Mouse (Mus musculus): ENCODE measurements around the gene Ero1l. TPM values are rescaled to one million over a fixed set of nuclear protein-coding genes. Genes with fewer than 3 reads are reported as not detected.

Ero1l gene
- polyA plus RNA-seq (2015; fragmentation: Nextera tagmentation; extraction: Ambion mirVana): 46.5 and 55.6 TPM in 2 replicates

DNA sequence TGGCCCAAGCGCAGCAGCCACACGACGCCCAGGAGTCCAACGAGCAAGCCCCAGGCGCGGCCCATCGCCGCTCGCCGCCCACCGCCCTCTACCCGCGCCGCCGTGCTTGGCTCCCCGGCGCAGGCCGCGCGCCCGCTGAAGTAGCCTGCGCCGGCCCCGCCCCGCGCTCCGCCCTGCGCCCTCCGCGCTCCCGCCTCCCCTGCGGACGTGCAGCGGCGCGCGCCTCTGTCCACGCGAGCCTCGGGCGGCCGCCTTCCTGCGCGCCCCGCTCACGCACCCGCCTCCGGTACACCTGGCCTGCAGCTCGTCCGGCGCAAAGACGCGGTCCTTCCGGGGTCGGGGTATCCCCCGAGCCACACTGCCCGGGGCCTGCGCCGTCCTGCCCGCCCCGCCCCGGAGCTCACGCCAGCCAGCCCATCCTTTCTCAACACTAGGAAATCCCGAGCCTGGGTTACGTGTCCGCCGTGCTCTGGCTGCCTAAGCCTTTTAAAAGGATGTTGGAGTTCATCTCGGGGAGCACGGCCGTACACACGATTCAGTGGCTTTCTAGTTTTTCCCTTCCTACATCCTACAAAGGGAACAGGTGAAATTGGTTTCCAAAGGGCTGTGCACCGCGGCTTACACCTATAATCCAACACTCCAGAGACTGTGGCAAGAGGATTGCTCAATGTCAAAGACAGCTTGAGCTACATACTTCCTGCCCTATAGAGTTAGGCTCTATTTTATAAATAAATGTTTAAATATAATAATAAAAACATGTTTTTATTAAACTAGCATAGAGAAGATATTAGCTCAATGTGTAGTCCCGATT is at the start of gene Ero1l:
Gene Ero1l, minus strand, starts transcription at position 346 of the 811 bp plus-strand sequence.
- no peaks in the 10 kb centered on the region for H3K9me3 ChIP-seq (ENCODE audit: control insufficient read depth, low read length)
- ATAC-seq (ENCODE audit: low FRiP score, low TSS enrichment): peak; percentile 92
- no peaks in the 10 kb centered on the region for H3K27me3 ChIP-seq (ENCODE audit: control insufficient read depth, insufficient read depth, low read length)
- peak within 1 kb of the TSS; percentile 93 for H3K4me3 ChIP-seq (ENCODE audit: low read depth, low read length)
- peak; percentile 88 for DNase-seq (ENCODE audit: low spot score)
- H3K4me1 ChIP-seq (replicated peaks; ENCODE audit: control insufficient read depth, insufficient read depth): no peaks in the 10 kb centered on the region
- H3K27ac ChIP-seq (replicated peaks): peak within 1 kb of the TSS; percentile 95
- WGBS: 2% methylated on average over 47 of the region's 74 CpGs
- H3K9ac ChIP-seq (ENCODE audit: low read length): peak within 1 kb of the TSS; percentile 91
- TF ChIP-seq CTCF (IDR thresholded peaks at IDR 0.05; ENCODE audit: low read depth) (no peak), EP300 (optimal IDR thresholded peaks at IDR 0.05) (no peak)
- peak within 1 kb of the TSS; percentile 91 for H3K4me2 ChIP-seq (replicated peaks; ENCODE audit: low read depth)
- no peaks in the 10 kb centered on the region for H3K36me3 ChIP-seq (ENCODE audit: control insufficient read depth, insufficient read depth, low read length)

- Histone ChIP-seq H3K4me3 (ENCODE audit: low read depth, low read length) (no peak overlapping the region), H3K36me3 (ENCODE audit: control insufficient read depth, insufficient read depth, low read length) (0 out of 2 replicates have a peak, but pooled peaks cover 3% of the 10 kb centered on the region), H3K9ac (ENCODE audit: low read length) (no peak overlapping the region), H3K27ac (replicated peaks) (no peak overlapping the region), H3K9me3 (ENCODE audit: control insufficient read depth, low read length) (no peaks in the 10 kb centered on the region), H3K4me2 (replicated peaks; ENCODE audit: low read depth) (no peak overlapping the region), H3K4me1 (replicated peaks; ENCODE audit: control insufficient read depth, insufficient read depth) (no peaks in the 10 kb centered on the region), H3K27me3 (ENCODE audit: control insufficient read depth, insufficient read depth, low read length) (no peaks in the 10 kb centered on the region)
- no peak for TF ChIP-seq CTCF (IDR thresholded peaks at IDR 0.05; ENCODE audit: low read depth)
- TF ChIP-seq EP300 (optimal IDR thresholded peaks at IDR 0.05): no peak
- ATAC-seq (ENCODE audit: low FRiP score, low TSS enrichment) (no peak), DNase-seq (ENCODE audit: low spot score) (no peak)
- 91% methylated on average over 6 of the region's 6 CpGs for WGBS
Observed at GRCm38 (mm10) chr14:45365196-45365587, 46.6 kb upstream of the Ero1l start.

- no peak overlapping the region for H3K27ac ChIP-seq (replicated peaks)
- 82% methylated on average over 16 of the region's 16 CpGs for WGBS
Observed at GRCm38 (mm10) chr14:45364211-45365195, 45.9 kb upstream of the Ero1l start.

DNA sequence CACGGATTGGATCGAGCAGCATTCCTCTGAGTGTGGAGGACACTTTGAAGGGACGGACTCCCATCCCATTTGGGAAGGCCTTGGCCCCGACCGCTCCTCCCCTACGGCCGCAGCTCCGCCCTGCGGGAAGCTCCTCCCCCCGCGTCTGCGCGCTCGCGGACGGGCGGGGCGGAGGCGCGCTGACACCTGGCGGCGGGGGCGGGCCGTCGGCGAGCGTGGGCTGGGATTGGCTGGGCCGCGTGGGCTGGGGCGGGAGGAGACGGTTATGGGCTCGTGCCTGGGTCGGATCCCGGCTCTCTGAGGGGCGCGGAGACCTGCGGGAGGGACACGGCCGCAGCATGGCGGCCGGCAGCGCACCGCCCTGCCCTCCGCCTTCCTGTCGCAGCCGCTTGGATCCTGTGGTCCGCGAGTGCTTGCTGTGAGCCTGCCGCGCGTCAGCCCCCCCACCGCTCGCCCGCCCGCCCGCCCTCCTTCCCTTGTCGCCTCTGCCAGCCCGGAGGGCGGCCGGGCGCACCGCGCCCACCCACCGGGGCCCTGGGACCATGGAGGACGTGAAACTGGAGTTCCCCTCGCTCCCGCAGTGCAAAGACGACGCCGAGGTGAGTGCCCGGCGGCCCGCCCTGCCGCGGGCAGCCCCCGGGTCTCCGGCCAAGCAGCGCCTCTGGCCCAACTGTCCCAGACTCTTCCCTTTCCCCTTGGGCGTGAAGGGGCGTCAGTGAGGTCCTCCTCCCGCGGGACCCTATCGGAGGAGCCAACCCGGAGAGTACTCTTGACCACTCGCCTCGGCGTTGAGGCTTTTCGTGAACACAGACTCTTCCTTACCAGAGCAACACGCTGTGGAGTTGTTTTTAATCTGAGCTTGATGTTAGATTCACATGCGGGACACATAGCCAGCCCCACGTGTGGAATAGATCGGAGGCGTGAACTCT is 32.6 kb upstream of the Ero1l start, which contains the start of gene Styx:
Gene Styx, plus strand, starts transcription at position 163 of the 929 bp plus-strand sequence.
- peak; percentile 97 for DNase-seq (ENCODE audit: low spot score)
- Histone ChIP-seq H3K9ac (ENCODE audit: low read length) (peak within 1 kb of the TSS; percentile 77), H3K4me3 (ENCODE audit: low read depth, low read length) (peak within 1 kb of the TSS; percentile 71), H3K27me3 (ENCODE audit: control insufficient read depth, insufficient read depth, low read length) (no peaks in the 10 kb centered on the region), H3K4me1 (replicated peaks; ENCODE audit: control insufficient read depth, insufficient read depth) (no peaks in the 10 kb centered on the region), H3K27ac (replicated peaks) (peak within 1 kb of the TSS; percentile 73), H3K4me2 (replicated peaks; ENCODE audit: low read depth) (peak within 1 kb of the TSS; percentile 71), H3K36me3 (ENCODE audit: control insufficient read depth, insufficient read depth, low read length) (peaks cover 11% of the 10 kb centered on the region), H3K9me3 (ENCODE audit: control insufficient read depth, low read length) (no peaks in the 10 kb centered on the region)
- ATAC-seq (ENCODE audit: low FRiP score, low TSS enrichment): peak; percentile 99
- under 1% methylated on average over 56 of the region's 93 CpGs for WGBS
- peak; percentile 19; the same call in 1 of the 2 replicates for TF ChIP-seq CTCF (IDR thresholded peaks at IDR 0.05; ENCODE audit: low read depth)
- TF ChIP-seq EP300 (optimal IDR thresholded peaks at IDR 0.05): no peak

More at GRCm38 (mm10) chr14:45364211-45365195, 45.9 kb upstream of the Ero1l start:
- Histone ChIP-seq H3K9me3 (ENCODE audit: control insufficient read depth, low read length) (no peaks in the 10 kb centered on the region), H3K4me2 (replicated peaks; ENCODE audit: low read depth) (no peak overlapping the region), H3K27me3 (ENCODE audit: control insufficient read depth, insufficient read depth, low read length) (no peaks in the 10 kb centered on the region), H3K4me3 (ENCODE audit: low read depth, low read length) (no peak overlapping the region), H3K4me1 (replicated peaks; ENCODE audit: control insufficient read depth, insufficient read depth) (no peaks in the 10 kb centered on the region), H3K9ac (ENCODE audit: low read length) (no peak overlapping the region), H3K36me3 (ENCODE audit: control insufficient read depth, insufficient read depth, low read length) (no peaks in the 10 kb centered on the region)
- ATAC-seq (ENCODE audit: low FRiP score, low TSS enrichment) (no peak), DNase-seq (ENCODE audit: low spot score) (no peak)
- TF ChIP-seq EP300 (optimal IDR thresholded peaks at IDR 0.05) (no peak), CTCF (IDR thresholded peaks at IDR 0.05; ENCODE audit: low read depth) (no peak)
